Mouse (Mus musculus) cortical plate, adult 2 months (tissue): ENCODE data around the gene Tcf7l2. TPM values are rescaled to one million over a fixed set of nuclear protein-coding genes. Genes with fewer than 3 reads are reported as not detected.

Experiments
- H3K27ac ChIP-seq: fragments of 200-500 bp; 2 replicates; pipeline ENCODE4 v1.5.1; 2012; ENCODE audit warnings: low read length, control low read depth, inconsistent platforms; ENCODE audit not compliant: insufficient read depth
- H3K4me1 ChIP-seq: fragments of 200-500 bp; 2 replicates; pipeline ENCODE4 v1.6.1; 2011; ENCODE audit warnings: low read length; ENCODE audit not compliant: control insufficient read depth, insufficient read depth
- H3K4me3 ChIP-seq: fragments of 200-500 bp; 2 replicates; pipeline ENCODE4 v1.5.1; 2011; ENCODE audit warnings: mild to moderate bottlenecking, low read length, control low read depth; ENCODE audit not compliant: insufficient read depth
- CTCF ChIP-seq: fragments of 200-500 bp; IDR thresholded peaks from 2 replicates; pipeline ENCODE4 v1.5.1; 2011; ENCODE audit warnings: mild to moderate bottlenecking, control low read depth, low read length; ENCODE audit not compliant: insufficient read depth; ENCODE audit errors: extremely low read depth
- POLR2A ChIP-seq: fragments of 200-500 bp; IDR thresholded peaks from 2 replicates; pipeline ENCODE4 v1.6.1; 2011; ENCODE audit warnings: mild to moderate bottlenecking, low read length, control low read depth; ENCODE audit not compliant: insufficient read depth; ENCODE audit errors: extremely low read depth
- polyA plus RNA-seq: library from polyadenylated mRNA; depleted of rRNA; stranded (reverse); fragments of >200 nt; gene quantifications from 2 replicates; pipeline ENCODE4 v1.2.3, GENCODE M21; 2012

The Tcf7l2 gene
- polyA plus RNA-seq, 1 experiment = 6.0 TPM

DNA sequence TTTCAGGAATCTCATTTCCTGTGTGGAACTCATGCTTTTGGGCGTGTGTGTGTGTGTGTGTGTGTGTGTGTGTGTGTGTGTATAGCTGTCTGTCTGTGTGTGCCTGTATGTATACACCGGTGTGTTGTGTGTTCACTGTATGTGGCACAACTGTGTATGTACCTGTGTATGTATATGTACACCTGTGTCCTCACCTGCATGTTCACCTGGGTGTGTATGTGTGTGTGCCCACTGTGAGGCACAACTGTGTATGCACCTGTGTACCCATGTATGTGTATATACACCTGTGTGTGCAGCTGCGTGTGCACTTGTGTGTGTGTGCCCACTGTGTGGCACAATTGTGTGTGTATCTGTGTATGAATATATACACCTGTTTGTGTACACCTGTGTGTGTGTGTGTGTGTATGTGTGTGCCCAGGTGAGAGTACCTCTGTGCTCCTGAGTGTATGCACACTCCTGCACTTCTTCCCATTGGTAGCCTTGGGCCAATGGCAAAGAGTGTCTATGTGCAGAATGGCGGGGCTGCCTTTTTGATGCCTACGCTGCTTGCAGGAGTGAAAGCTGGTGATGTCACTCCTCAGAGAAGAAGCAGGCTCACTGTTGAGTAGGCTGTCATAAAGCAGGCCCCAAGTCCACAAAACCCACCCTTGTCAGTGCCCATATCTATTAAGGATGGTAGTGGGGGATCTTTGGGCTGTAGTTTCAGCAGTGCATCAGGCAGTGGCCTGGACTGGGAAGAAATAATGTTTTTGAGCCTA is 95.5 kb downstream of the Tcf7l2 start:
- Histone ChIP-seq H3K27ac (no peak overlapping the region), H3K4me3 (no peak overlapping the region), H3K4me1 (peaks cover 3% of the 10 kb centered on the region; the same call in 1 of the 2 replicates)
- TF ChIP-seq POLR2A (no peak), CTCF (no peak)

- TF ChIP-seq POLR2A = no peak
- TF ChIP-seq CTCF = no peak
- H3K4me1 ChIP-seq = peaks cover 3% of the 10 kb centered on the region; the same call in 1 of the 2 replicates
- no peak overlapping the region for H3K27ac ChIP-seq
- H3K4me3 ChIP-seq = no peak overlapping the region
Measured at GRCm38 (mm10) chr19:55837924-55838323, 96.3 kb downstream of the Tcf7l2 start.

GRCm38 (mm10) chr19:55838389-55839035 is 96.9 kb downstream of the Tcf7l2 start:
- TF ChIP-seq POLR2A = no peak
- no peak for TF ChIP-seq CTCF
- H3K4me3 ChIP-seq = no peak overlapping the region
- peaks cover 3% of the 10 kb centered on the region; the same call in 1 of the 2 replicates for H3K4me1 ChIP-seq
- H3K27ac ChIP-seq = no peak overlapping the region

GRCm38 (mm10) chr19:55839036-55839555 is 97.5 kb downstream of the Tcf7l2 start:
- Histone ChIP-seq H3K4me1 (peaks cover 3% of the 10 kb centered on the region; the same call in 1 of the 2 replicates), H3K4me3 (no peak overlapping the region), H3K27ac (no peak overlapping the region)
- TF ChIP-seq CTCF = no peak
- TF ChIP-seq POLR2A = no peak

DNA sequence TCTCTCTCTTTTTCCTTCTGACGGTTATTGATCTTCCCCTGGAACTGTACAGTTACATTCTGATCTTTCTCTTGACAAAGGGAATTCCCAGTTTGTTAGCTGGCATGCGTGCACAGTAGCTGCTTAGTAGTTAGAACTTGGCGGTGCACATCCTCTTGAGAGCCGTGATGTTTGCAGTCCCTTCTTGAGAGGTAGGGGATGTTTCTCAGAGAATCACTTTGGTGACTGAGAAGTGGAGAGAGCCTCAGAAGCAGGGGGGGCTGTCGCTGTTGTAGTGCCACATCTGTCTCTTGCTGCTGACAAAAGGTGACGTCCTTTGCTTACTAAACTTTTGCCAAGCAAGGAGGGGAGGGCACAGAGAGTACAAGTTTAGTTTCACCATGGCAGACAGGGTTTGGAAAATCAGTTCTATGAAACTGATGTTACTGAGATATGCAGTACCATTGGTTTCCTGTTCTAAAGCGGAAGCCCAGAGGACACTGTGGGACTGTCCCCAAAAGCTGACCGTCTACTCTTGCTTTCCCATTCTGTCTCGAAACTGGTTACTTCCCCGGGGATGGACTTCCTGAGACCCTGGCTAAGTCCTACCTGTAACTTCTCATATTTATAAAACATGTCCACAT is 99.0 kb downstream of the Tcf7l2 start:
- TF ChIP-seq CTCF (no peak), POLR2A (no peak)
- H3K27ac ChIP-seq = no peak overlapping the region
- peaks cover 3% of the 10 kb centered on the region; the same call in 1 of the 2 replicates for H3K4me1 ChIP-seq
- no peak overlapping the region for H3K4me3 ChIP-seq

- Histone ChIP-seq H3K27ac (no peak overlapping the region), H3K4me1 (peaks cover 3% of the 10 kb centered on the region; the same call in 1 of the 2 replicates), H3K4me3 (no peak overlapping the region)
- TF ChIP-seq CTCF = no peak
- TF ChIP-seq POLR2A = no peak
Measured at GRCm38 (mm10) chr19:55842046-55842445, 100.4 kb downstream of the Tcf7l2 start.

DNA sequence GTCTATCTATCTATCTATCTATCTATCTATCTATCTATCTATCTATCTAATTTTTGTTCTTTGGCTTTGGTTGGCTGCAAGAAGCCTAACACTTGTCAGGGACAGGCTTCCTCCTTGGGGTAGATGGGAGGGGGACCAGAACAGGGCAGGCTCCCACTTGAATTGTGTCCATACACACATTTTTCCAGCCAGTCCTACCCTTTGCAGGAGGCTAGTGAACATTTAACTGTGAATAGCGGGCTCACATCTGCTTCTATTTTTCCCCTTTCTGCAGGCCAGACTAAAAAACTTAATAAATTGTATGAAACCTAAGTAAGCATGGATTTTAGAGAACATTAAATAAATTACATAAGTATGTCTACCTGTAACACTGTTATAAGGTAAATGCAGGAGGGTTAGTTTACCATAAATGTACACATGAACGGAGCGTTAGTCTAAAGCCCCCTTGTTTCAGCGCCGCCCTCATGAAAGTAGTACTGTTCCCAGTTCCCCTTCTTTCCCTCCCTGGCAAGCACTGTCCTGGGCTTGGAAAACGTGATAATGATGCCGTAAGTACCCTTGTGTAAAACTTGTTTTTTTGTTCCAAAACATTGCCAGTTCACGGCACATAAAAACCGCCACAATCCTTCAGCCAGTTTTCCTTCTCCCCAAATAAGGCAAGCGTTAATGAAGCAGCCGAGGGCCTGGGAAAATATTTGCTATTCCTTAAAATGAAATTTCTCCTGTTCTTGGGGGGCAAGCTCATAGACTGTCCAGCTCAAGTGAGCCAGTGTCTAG is 101.7 kb downstream of the Tcf7l2 start:
- Histone ChIP-seq H3K27ac (no peak overlapping the region), H3K4me3 (no peak overlapping the region), H3K4me1 (peaks cover 3% of the 10 kb centered on the region; the same call in 1 of the 2 replicates)
- no peak for TF ChIP-seq POLR2A
- TF ChIP-seq CTCF = no peak

DNA sequence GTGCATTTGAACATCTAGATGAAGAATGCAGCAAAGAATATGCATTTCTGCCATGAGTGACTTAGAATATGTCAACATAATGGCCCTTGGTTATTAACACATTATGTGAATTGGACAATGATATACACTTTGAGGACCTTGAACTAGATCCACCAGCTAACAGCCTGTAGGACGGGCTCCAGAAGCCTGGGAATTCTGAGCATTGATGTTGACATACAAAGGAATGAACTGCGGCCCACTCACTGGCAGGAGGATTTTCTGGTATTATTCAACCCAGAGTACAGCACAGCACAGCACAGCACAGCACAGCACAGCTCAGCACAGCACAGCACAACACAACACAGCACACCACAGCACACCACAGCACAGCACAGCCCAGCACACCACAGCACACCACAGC is 104.1 kb downstream of the Tcf7l2 start:
- TF ChIP-seq POLR2A (no peak), CTCF (no peak)
- no peak overlapping the region for H3K27ac ChIP-seq
- no peak overlapping the region for H3K4me3 ChIP-seq
- H3K4me1 ChIP-seq = no peaks in the 10 kb centered on the region

DNA sequence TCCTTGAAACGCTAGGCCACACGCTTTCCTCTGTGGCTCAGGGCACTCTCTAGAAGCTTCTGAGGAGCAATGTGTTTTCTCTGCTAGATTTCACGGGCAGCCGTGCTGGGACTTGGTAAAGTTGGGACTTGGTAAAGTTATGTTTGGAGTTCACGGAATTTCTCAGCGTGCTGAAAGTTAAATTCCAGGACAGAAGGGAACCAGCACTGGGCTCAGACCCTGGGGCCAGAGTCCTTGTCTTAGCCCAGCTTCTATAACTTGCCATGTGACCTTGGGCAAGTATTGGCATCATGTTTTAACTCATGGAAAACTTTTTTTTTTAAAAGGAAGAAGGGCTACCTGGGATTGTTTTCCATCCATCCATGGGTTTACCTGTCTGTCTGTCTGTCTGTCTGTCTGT is 104.6 kb downstream of the Tcf7l2 start:
- Histone ChIP-seq H3K27ac (no peak overlapping the region), H3K4me1 (no peaks in the 10 kb centered on the region), H3K4me3 (no peak overlapping the region)
- no peak for TF ChIP-seq CTCF
- no peak for TF ChIP-seq POLR2A
